Mouse (Mus musculus) limb, embryonic 11.5 days (tissue): ENCODE results near the gene Ascl5. TPM values are rescaled to one million over a fixed set of nuclear protein-coding genes. Genes with fewer than 3 reads are reported as not detected.

Experiments
- ATAC-seq: fragments of 200-750 bp; cut with Nextera tagmentation; 2 replicates; pipeline ENCODE4 v1.8.0; 2017; ENCODE audit warnings: low read depth; ENCODE audit not compliant: insufficient number of reproducible peaks, low FRiP score, low TSS enrichment
- DNase-seq: peaks from one replicate; pipeline ENCODE4 v3.0.0-alpha.2; 2015; ENCODE audit warnings: low spot score
- H3K27ac ChIP-seq: fragments of 300-500 bp; sonication (generic); replicated peaks from 2 replicates; pipeline ENCODE4 v1.5.1; 2014; ENCODE audit warnings: low read depth, mild to moderate bottlenecking, low read length
- H3K27me3 ChIP-seq: fragments of 300-500 bp; sonication (generic); 2 replicates; pipeline ENCODE4 v1.6.1; 2014; ENCODE audit warnings: mild to moderate bottlenecking, low read length, mixed read lengths; ENCODE audit not compliant: control insufficient read depth, insufficient read depth
- H3K36me3 ChIP-seq: fragments of 300-500 bp; sonication (generic); 2 replicates; pipeline ENCODE4 v1.6.1; 2014; ENCODE audit warnings: mild to moderate bottlenecking, low read length, moderate library complexity, mixed read lengths; ENCODE audit not compliant: control insufficient read depth, insufficient read depth
- H3K4me1 ChIP-seq: fragments of 300-500 bp; sonication (generic); 2 replicates; pipeline ENCODE4 v1.6.1; 2014; ENCODE audit warnings: low read length, mixed read lengths; ENCODE audit not compliant: control insufficient read depth, insufficient read depth
- H3K4me2 ChIP-seq: fragments of 300-500 bp; sonication (generic); 2 replicates; pipeline ENCODE4 v1.6.1; 2014; ENCODE audit warnings: low read depth, mild to moderate bottlenecking, moderate library complexity; ENCODE audit not compliant: severe bottlenecking
- H3K4me3 ChIP-seq: fragments of 300-500 bp; sonication (generic); 2 replicates; pipeline ENCODE4 v1.5.1; 2014; ENCODE audit warnings: low read depth, low read length
- H3K9ac ChIP-seq: fragments of 300-500 bp; sonication (generic); 2 replicates; pipeline ENCODE4 v1.6.1; 2014; ENCODE audit warnings: mild to moderate bottlenecking, low read length
- H3K9me3 ChIP-seq: fragments of 300-500 bp; sonication (generic); 2 replicates; pipeline ENCODE4 v1.6.1; 2016; ENCODE audit warnings: low read length; ENCODE audit not compliant: control insufficient read depth
- WGBS: fragments of 180-500 bp; shearing (Covaris S2); extraction: QIAGEN DNeasy Blood & Tissue Kit; methylation state at CpG from one replicate; pipeline ENCODE4 v1.1.7; 2014; 5-methylcytosine and 5-hydroxymethylcytosine counted together
- polyA plus RNA-seq: library from polyadenylated mRNA; unstranded; fragments of >200 nt; fragmentation: Nextera tagmentation; extraction: Ambion mirVana; gene quantifications from 2 replicates; pipeline ENCODE4 v1.2.1, GENCODE M21; 2014

Ascl5 gene
- not detected in 2 replicates for polyA plus RNA-seq

DNA sequence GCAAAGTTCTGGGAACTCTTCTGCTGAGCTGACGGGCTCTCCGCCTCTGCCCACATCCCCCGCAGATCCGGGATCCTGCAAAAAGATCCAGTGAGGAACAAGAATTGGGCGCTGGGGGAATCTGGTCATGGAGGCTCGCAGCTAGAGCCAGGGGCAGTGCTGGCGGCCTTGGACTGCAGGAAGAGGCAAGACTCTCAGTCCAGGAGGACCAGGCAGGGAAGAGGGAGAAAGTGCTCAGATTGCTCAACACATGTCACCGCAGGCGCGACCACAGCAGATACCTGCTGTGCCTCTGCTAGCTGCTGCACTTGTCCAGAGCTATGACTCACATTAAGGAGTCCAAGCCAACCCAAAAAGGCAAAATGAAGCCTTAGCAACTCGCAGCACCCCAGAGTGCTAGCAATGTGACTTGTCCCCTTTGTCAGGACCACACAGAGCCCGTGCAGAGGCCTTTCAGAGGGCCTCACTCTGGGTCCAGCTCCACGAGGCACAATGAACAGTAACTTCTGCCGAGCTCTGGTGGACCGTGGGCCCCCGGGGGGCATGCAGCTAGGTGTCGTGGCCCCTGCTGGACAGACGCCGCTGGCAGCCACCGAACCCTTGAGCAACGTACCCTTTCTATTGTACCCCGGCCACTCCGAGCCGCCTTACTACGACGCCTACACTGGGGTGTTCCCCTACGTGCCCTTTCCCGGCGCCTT lies at the start of gene Ascl5:
Gene Ascl5 (plus strand): TSS at position 493 of the 701 bp plus-strand sequence.
- 20% methylated on average over 29 of the region's 29 CpGs for WGBS
- H3K4me1 ChIP-seq = peaks cover 8% of the 10 kb centered on the region; the same call in 1 of the 2 replicates
- no peak within 1 kb of the TSS for H3K27ac ChIP-seq
- no peaks in the 10 kb centered on the region for H3K36me3 ChIP-seq
- ATAC-seq (no peak), DNase-seq (peak; percentile 44)
- H3K9me3 ChIP-seq = no peaks in the 10 kb centered on the region
- H3K9ac ChIP-seq = peak within 1 kb of the TSS; percentile 22; the same call in 1 of the 2 replicates
- peaks cover 27% of the 10 kb centered on the region for H3K27me3 ChIP-seq
- H3K4me3 ChIP-seq = peak within 1 kb of the TSS; percentile 27
- peak within 1 kb of the TSS; percentile 50 for H3K4me2 ChIP-seq

DNA sequence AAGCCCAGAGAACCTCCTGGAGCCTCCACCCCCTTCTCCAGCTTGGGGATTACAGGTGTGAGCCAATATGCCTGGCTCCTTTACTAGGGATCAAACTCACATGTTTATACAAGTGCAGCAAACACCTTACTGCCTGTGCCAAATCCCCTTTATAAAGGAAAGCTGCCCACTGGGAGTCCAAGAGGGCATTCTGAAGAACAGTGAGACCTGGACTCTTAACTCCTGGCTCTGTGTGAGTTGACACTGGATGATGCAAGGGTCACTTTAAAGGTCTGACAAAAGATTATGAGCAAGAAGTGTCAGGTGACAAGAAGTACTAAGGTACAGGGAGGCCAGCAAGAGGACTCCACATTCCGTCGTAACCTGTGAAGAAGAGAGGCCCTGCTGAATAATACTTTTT lies 49.2 kb upstream of the Ascl5 start:
- no peak overlapping the region for H3K4me3 ChIP-seq
- H3K9ac ChIP-seq = no peak overlapping the region
- no peak overlapping the region for H3K4me2 ChIP-seq
- 89% methylated on average over 2 of the region's 2 CpGs for WGBS
- no peaks in the 10 kb centered on the region for H3K36me3 ChIP-seq
- no peak overlapping the region for H3K27ac ChIP-seq
- H3K4me1 ChIP-seq = no peaks in the 10 kb centered on the region
- ATAC-seq (no peak), DNase-seq (no peak)
- H3K27me3 ChIP-seq = no peaks in the 10 kb centered on the region
- no peaks in the 10 kb centered on the region for H3K9me3 ChIP-seq

DNA sequence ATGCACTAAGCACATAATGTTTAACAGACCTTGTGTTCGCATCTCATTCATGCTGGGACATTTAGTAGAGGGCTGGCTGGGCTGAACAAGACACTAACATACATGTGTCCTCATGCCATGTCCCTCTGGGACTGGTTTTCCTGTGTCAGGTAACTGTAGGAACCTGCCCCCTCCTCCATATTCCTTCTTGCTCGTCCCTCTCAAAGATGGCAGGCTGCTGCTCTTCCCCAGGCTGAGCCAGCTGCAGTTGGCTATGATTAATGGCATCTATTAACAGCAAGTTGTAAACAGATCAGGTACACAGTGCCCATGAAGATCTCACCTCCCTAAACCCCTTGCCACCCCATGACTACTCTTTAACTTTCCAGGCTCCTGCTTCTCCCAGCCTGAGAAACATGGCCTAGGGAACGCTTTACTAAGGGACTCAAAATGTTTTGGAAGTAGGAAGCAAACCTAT lies 44.3 kb upstream of the Ascl5 start, which contains the start of gene Igfn1:
Gene Igfn1 (minus strand): TSS at position 51 of the 457 bp plus-strand sequence.
- peak within 1 kb of the TSS; percentile 80 for H3K4me2 ChIP-seq
- DNase-seq (no peak), ATAC-seq (no peak)
- peaks cover 5% of the 10 kb centered on the region for H3K27me3 ChIP-seq
- H3K27ac ChIP-seq = no peak within 1 kb of the TSS
- no peak within 1 kb of the TSS for H3K4me3 ChIP-seq
- no peaks in the 10 kb centered on the region for H3K36me3 ChIP-seq
- H3K4me1 ChIP-seq = no peaks in the 10 kb centered on the region
- no peaks in the 10 kb centered on the region for H3K9me3 ChIP-seq
- no peak within 1 kb of the TSS for H3K9ac ChIP-seq
- WGBS = 67% methylated on average over 3 of the region's 3 CpGs

DNA sequence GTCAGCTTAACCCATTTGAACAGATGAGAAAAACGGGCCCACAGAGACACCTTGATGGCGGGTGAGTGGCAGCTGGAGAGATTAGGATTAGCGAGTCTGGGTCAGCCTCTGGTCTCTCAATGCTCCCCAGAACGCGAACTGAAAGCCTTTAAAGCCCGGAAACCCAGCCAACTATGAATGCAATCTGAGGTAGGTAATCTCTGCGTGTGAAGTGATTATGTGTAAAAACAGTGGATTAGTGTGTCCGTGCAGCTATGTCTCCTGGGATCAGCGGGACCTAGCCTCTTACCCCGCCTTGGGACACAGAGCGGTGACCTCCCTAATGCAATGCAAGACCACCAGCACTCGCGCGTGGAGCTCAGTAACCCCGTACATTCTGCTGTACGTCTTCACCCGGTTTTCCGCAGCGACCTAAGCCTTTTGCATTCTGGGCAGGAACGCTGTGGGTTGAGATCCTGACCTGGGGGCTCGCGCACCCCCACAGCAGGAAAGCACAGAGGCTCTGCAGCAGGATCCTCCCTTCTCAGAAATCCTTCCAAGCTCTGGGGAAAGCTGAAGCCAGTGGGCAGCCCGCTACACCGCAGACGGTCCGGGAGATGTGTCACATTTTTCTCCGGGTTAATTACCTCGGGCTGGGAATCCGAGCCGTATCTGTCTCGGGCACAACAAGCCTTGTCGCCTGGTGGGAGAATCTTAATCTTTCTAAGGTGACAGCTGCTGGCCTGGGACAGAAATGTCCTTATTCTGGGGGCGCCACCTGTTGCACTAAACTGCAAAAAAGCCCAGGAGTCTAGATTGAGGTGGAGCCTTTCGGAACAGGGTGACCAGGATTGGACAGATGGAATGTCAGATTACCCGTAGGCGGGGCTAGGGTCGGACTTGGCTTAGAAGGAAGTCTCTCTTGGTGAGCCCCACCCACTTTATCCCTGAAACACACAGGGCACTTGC lies 43.1 kb upstream of the Ascl5 start, which contains the start of gene Tmem9:
Gene Tmem9 (plus strand): TSS at position 940 of the 948 bp plus-strand sequence.
- Histone ChIP-seq H3K27me3 (peaks cover 5% of the 10 kb centered on the region), H3K36me3 (no peaks in the 10 kb centered on the region), H3K27ac (no peak within 1 kb of the TSS), H3K4me2 (peak within 1 kb of the TSS; percentile 80), H3K4me1 (no peaks in the 10 kb centered on the region), H3K9ac (peak within 1 kb of the TSS; percentile 34), H3K4me3 (peak within 1 kb of the TSS; percentile 38), H3K9me3 (no peaks in the 10 kb centered on the region)
- 3% methylated on average over 37 of the region's 37 CpGs for WGBS
- peak; percentile 88 for ATAC-seq
- peak; percentile 80 for DNase-seq

DNA sequence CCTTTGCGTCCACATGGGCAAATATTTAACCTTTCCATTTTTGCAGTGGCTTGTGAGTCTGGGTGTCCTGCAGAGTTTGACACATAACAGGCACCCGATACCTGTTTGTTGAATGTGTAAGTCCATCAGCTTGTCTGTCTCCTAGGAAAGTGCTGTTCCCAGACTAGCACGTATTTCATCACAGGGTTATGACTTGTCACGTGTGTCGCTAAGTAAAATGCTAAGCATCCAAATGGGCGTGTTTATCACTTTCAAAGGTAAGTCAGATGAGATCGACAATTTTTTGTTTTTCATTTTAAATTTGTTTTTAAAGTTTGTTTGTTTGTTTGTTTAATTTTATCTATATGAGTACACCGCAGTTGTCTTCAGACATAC lies 42.5 kb upstream of the Ascl5 start:
- WGBS = 22% methylated on average over 8 of the region's 8 CpGs
- Histone ChIP-seq H3K9ac (no peak overlapping the region), H3K4me2 (peak overlapping the region; percentile 80; the same call in 1 of the 2 replicates), H3K4me3 (peak overlapping the region; percentile 38; the same call in 1 of the 2 replicates), H3K9me3 (no peaks in the 10 kb centered on the region), H3K27me3 (peaks cover 5% of the 10 kb centered on the region), H3K36me3 (no peaks in the 10 kb centered on the region), H3K4me1 (no peaks in the 10 kb centered on the region), H3K27ac (no peak overlapping the region)
- no peak for DNase-seq
- ATAC-seq = no peak

DNA sequence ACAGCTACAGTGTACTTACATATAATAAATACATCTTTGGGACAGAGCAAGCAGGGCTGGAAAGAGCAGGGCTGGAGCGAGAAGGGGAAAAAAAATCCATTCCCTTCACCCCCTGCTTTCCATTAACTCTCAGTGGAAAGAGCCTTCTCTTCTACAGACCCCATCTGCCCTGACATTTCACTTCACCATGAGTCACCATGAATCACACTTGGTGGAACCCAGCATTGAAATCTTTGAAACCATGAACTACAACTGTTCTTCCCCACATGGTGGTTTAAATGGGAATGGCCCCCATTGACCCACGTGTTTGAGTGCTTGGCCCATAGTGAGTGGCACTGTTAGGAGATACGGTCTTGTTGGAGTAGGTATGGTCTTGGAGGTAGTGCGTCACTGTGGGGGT lies 40.4 kb upstream of the Ascl5 start:
- DNase-seq = no peak
- 86% methylated on average over 4 of the region's 4 CpGs for WGBS
- H3K27me3 ChIP-seq = peaks cover 5% of the 10 kb centered on the region
- H3K27ac ChIP-seq = no peak overlapping the region
- H3K9me3 ChIP-seq = no peaks in the 10 kb centered on the region
- ATAC-seq = no peak
- no peaks in the 10 kb centered on the region for H3K4me1 ChIP-seq
- no peaks in the 10 kb centered on the region for H3K36me3 ChIP-seq
- no peak overlapping the region for H3K4me2 ChIP-seq
- no peak overlapping the region for H3K4me3 ChIP-seq
- no peak overlapping the region for H3K9ac ChIP-seq

DNA sequence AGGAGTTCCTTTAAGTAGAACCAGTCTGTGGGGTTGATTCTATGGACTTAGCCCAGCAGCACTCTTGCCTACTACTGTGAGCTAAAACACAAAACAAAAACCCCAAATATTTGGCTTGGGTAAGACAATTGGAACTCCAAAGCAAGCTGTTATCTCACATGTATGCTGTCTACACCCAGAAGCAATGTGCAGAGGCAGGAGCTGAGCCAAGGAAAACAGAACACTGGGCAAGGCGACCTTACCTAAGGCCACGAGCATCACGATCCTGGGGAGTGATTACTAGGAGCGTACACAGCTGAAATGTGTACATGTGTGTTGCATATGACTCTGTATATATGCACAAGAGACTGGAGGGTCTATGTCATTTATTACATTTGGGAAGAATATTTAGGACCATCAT lies 37.1 kb upstream of the Ascl5 start:
- no peaks in the 10 kb centered on the region for H3K27me3 ChIP-seq
- H3K36me3 ChIP-seq = no peaks in the 10 kb centered on the region
- H3K9ac ChIP-seq = no peak overlapping the region
- no peak for DNase-seq
- H3K27ac ChIP-seq = no peak overlapping the region
- H3K4me2 ChIP-seq = no peak overlapping the region
- no peaks in the 10 kb centered on the region for H3K9me3 ChIP-seq
- no peak overlapping the region for H3K4me3 ChIP-seq
- no peak for ATAC-seq
- H3K4me1 ChIP-seq = 0 out of 2 replicates have a peak, but pooled peaks cover 2% of the 10 kb centered on the region
- 89% methylated on average over 4 of the region's 4 CpGs for WGBS

DNA sequence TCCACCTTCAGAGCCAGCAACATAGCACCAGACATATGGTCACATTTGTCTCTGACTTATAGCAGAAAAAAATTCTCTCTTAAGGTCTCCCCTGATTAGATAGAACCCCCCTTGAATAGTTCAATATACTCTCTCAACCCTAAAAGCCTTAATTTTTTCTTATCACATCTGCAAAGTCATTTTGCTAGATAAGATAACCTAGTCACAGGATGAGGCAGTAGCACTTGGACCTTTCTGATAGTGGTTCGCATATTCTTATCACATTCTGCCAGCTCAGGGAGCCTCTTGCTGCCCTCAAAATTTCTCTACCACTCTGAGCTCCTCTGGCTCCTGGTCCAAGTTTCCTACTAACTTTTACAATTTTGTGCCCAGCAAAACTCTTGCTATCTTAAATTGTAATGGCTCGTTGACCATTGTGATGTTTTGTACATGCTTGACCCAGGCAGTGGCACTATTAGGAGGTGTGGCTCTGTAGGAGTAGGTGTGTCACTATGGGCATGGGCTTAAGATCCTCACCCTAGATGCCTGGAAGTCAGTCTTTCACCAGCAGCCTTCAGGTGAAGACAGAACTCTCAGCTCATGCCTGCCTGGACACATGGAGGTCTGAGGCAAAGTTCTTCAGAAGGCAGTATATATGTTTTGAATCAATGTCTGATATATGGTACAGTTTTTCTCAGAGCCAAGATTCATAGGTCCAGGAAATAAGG lies 35.7 kb upstream of the Ascl5 start:
- no peak for ATAC-seq
- Histone ChIP-seq H3K36me3 (no peaks in the 10 kb centered on the region), H3K27me3 (no peaks in the 10 kb centered on the region), H3K4me3 (no peak overlapping the region), H3K4me2 (no peak overlapping the region), H3K9me3 (no peaks in the 10 kb centered on the region), H3K4me1 (0 out of 2 replicates have a peak, but pooled peaks cover 2% of the 10 kb centered on the region), H3K9ac (no peak overlapping the region), H3K27ac (no peak overlapping the region)
- 76% methylated on average over 2 of the region's 2 CpGs for WGBS
- DNase-seq = no peak
